Mouse (Mus musculus): ENCODE measurements at regions not wholly inside any gene's neighbourhood (a gene's known extent, or its start where the extent isn't known, plus 50 kb on each side); places are given as distances from the start of the nearest gene placed in this dataset.

DNA sequence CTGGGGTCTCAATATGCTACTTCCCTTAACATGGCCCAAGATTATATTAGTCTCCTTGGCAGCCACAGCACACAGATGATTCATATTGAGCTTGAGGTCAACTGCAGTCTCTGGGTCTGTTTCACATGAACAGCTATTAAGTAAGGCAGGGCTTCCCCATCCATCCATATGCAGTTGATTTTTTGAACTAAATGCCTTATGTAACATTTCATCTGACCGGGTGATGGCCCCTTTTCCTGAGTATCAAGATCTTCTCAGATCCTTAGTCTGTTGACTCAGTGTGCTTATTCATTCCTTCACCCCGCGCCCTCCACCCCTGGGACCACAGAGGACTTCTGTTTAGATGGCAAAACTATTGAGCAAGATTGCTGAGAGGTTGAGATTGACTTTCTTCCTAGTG is 202.7 kb downstream of the Cyp26b1 start:
- no peak for DNase-seq (ENCODE audit: low spot score)

GRCm38 (mm10) chr6:84385696-84386095 is 208.0 kb downstream of the Cyp26b1 start:
- DNase-seq (ENCODE audit: low spot score), result no peak

DNA sequence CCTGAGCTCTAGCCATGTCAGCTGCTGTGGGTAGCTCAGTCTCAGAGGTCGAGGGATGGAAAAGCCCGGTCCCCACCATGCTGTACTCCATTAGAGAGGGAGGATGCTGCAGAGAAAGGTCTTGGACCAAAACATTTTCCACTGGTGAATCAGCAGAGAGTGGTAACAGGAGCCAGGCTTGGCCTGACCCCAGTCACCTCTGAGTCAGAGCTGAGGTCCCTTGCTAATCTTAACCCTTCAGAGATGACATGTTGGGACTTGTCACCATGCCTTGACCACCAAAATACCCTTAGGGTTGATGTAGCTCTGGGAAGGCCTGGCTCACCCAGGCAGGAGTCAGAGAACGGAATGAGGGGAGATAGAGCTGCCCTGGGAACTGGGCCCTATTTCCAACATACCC is 210.0 kb downstream of the Cyp26b1 start:
- no peak for DNase-seq (ENCODE audit: low spot score)

DNA sequence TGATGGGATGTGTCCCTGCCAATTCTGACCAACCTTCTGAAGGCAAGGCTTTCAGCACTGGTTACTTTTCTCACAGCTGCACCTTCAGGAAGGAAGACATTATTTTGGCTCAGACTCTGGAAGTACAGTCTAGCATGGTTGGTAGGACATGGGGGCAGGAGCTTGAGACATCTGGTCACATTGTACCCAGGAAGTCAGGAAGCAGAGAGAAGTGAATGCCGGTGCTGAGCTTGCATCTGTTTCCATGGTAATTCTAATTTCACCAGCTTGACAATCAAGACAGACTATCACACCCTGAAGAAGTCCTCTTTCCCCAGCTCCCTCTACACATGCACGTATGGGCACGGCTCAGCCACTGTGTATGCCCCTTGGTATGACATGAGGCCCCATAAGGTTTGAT is 210.6 kb downstream of the Cyp26b1 start:
- DNase-seq (ENCODE audit: low spot score), result no peak

- DNase-seq (ENCODE audit: low spot score), result no peak
Observed at GRCm38 (mm10) chr6:84381571-84381970, 212.1 kb downstream of the Cyp26b1 start.

GRCm38 (mm10) chr6:84376666-84377065 is 217.0 kb downstream of the Cyp26b1 start:
- DNase-seq (ENCODE audit: low spot score), result no peak

DNA sequence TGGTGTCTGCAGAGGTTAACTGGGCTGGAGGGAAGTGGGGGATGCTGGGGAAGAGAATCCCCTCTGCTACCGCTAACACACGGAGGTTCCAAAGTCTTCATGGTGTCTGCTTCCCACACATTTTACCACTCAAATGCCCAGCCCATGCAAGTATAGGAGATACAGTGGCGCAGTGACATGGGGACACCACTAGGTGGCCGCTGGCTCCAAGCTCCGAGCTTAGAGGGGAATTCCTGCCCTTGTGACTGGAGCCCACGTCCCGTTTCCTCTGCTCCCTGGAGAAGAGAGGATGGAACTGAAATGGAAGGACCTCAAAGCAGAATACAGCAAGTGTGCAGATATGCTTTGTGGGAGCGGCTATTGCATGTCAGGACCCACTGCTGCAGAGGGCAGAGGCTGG is 218.2 kb downstream of the Cyp26b1 start:
- no peak for DNase-seq (ENCODE audit: low spot score)

GRCm38 (mm10) chr6:84366365-84366764 is 227.3 kb downstream of the Cyp26b1 start:
- DNase-seq (ENCODE audit: low spot score), result no peak

GRCm38 (mm10) chr6:84365914-84366313 is 227.8 kb downstream of the Cyp26b1 start:
- DNase-seq (ENCODE audit: low spot score), result no peak

- DNase-seq (ENCODE audit: low spot score), result no peak
Observed at GRCm38 (mm10) chr6:84364964-84365363, 228.7 kb downstream of the Cyp26b1 start.

- DNase-seq (ENCODE audit: low spot score), result no peak
Observed at GRCm38 (mm10) chr6:84362331-84362730, 231.4 kb downstream of the Cyp26b1 start.

DNA sequence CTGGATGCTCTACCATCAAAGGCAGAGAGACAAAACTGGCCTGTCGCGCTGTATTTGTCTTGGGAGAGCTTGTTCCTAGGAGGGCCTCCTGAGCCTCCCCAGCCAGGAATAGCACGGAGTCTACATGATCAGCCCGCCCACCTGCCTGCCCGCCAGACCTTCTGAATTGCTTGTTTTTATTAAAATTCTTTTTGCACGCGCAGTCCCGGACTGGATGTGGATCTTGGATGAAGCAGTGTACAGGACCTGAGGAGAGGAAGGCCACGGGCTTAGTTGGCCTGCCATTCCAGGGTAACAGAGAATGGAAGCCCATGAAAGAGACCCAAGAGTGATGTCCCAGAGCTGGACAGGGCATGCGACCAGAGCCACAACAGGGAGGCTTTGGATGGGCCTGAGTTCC is 235.8 kb downstream of the Cyp26b1 start:
- no peak for DNase-seq (ENCODE audit: low spot score)

- no peak for DNase-seq (ENCODE audit: low spot score)
Observed at GRCm38 (mm10) chr6:84353425-84354220, 240.1 kb downstream of the Cyp26b1 start.

GRCm38 (mm10) chr6:84344936-84345335 is 248.8 kb downstream of the Cyp26b1 start:
- DNase-seq (ENCODE audit: low spot score), result no peak

DNA sequence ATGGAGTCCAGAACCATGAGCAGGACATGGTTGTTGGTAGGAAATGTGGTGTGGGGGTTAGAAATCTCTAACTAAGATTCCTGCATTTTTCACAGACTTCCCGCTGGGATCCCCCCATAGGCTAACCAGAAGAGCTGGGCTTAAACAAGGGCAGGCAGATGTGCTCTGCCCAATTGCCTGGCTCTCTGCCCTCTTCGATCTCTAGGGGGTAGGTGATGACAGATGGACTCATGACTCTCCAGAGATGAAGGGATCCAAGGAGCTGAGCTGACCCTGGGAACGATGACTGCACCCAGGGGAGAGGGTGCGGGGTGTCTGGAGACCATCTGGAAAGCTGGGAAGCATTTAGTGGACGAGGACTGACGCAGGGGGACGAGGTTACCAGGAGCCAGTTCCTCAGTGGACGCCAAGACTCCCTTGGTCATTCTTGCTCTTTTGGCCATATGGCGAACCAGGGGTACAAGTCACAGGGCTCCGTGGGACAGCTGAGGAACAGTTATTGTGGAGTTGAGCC is 260.0 kb downstream of the Cyp26b1 start:
- no peak for DNase-seq (ENCODE audit: low spot score)

GRCm38 (mm10) chr6:84329106-84329505 is 264.6 kb downstream of the Cyp26b1 start:
- no peak for DNase-seq (ENCODE audit: low spot score)

DNA sequence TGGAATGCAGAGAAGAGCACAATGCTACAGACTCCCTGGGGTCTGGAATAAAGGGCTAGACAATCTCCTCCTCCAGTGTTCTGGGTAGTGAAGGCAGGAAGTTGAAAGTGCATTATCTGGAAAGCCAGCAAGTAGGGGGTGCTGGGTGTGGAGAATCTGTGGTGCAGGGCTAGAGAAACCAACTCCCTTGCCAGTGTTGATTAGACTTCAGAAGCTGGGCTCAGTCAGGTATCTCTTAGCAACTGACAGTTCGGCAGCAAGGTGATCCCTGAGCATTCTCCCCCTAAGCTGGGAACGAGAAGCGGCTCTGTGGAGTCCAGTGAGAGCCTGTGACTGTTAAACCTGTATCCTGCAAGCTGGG is 265.7 kb downstream of the Cyp26b1 start:
- DNase-seq (ENCODE audit: low spot score), result no peak

GRCm38 (mm10) chr6:84327306-84328029 is 266.2 kb downstream of the Cyp26b1 start:
- peak; percentile 4 for DNase-seq (ENCODE audit: low spot score)

DNA sequence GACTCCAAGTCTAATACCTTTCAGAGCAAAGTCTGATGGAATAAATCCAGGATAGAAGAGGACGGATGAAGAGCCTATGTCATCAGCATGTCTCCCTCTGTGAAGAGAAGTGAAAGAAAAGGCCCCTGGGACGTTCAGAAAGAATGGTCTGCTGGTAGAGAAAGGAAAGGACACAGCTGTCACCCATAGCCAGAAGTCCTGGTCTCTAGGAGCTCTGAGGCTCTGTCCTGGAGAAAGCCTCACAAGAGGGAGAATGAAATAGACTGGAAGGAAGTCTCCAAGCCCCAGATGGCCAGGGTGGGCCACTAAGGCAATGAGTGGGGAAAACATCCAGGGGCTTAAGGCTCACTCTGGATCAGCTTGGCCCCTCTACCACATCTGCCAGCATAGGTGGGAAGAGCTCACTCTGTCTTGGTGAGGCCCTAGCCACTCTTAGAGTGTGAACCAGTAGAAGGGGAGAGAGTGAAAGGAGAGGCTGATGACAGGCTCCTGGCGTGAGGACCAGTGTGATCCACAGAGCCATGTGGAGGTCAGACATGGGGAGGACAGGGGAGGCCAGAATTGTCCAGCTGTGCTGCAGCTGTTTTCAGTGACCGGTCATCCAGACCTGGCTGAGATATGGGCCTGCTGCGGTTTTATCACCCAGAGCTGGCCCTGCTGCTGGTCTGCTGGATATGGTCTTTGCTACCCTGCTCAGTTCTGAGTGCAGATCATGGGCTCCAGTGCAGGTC is 268.2 kb downstream of the Cyp26b1 start:
- peak; percentile 13 for DNase-seq (ENCODE audit: low spot score)

DNA sequence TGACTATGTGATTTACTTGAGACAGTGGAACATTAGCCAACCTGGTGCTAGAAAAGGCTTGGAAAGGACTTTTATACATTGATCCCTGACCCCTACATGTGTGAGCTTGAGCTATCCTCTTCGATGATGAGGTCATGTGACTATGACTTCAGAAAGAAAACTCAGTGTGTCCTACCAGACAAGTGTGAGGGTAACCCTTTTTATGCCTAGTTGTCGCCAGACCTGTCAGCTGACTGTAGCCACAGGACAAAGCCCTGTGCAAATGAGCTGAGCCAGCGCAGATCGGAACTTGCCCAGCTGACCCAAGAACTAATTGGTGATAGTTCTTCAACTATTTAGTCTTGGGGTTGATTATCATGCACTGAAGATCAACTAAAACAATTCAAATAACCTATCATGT is 269.5 kb downstream of the Cyp26b1 start:
- peak; percentile 4 for DNase-seq (ENCODE audit: low spot score)

DNA sequence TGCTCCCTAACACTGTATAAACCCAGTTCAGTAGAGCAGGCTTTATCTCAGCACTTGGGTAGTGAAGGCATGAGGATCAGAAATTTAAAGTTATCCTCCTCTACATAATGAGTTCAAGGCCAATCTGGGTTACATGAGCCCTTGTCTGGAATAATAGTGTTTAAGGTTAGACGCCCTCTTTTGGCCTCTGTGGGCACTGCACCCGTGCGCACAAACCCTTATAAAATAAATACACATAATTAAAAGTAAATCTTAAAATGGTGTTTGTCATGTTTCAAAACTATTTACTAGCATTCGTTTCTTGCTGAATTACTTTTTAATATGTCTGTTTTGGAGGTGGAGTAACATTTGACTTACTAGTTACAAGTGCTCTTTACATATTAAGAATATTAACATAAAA is 271.2 kb downstream of the Cyp26b1 start:
- DNase-seq (ENCODE audit: low spot score), result no peak

DNA sequence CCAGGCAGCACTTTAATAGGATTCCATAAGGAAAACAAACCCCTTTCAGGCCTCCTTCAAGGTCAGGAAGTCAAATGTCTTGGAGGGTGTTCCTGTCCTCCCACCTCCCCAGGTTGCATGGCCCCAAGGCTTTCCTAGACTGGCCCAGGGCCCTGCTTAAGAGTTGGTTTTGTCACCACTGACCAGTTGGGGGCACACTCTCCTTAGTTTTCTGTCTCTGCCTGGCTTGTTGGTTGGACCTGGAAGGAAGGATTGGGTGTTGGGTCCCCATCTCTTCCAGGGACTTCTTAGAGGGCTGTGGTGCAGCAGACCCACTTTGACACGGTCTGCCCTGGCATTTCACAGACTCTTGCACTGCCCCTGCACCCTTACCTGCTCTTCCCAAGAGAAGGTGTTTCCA is 273.1 kb downstream of the Cyp26b1 start:
- peak; percentile 16 for DNase-seq (ENCODE audit: low spot score)

GRCm38 (mm10) chr6:84318774-84319173 is 274.9 kb downstream of the Cyp26b1 start:
- no peak for DNase-seq (ENCODE audit: low spot score)
